In the genomic region with DNA sequence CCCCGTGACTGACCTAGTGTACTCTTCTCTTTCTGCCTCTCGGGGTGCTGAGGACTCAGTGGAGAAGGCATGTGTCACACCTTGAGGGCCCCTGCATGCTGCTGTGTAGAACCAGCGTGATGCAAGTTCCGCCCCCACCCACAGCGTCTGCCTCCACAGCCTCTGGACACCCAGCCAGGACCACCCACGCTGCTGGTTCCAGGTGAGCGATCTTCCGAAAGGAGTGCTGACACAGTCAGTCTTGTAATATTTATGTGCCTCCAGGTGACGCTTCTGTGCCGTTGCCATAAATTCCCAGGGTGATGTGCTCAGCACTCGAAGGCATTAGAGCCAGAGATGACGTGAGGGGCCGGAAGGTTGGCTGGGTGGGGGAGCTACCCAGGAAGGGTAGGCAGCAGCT, we compare ENCODE assay signal across 32 mouse cellular contexts.
DNase-seq lines count a peak whose midpoint lies in the region; ATAC-seq and TF ChIP-seq lines count a peak whose summit lies in the region.
"Had no signal": no experiment of that assay in that cellular context is flagged by ENCODE, and none has a peak within 500 bp of the region (broad histone marks: within the 10 kb centered on the region; RNA-seq: fewer than 3 reads in every experiment).

No protein-coding gene starts in this region.

- no peaks in the 10 kb centered on the region for H3K9me3 ChIP-seq in neural tube, embryonic 13.5 days
- H3K9me3 ChIP-seq in neural tube, embryonic 15.5 days (replicated peaks), result no peaks in the 10 kb centered on the region
- no peaks in the 10 kb centered on the region for H3K9me3 ChIP-seq in kidney, embryonic 14.5 days (ENCODE audit: control insufficient read depth, low read length)
- H3K9me3 ChIP-seq in forebrain, embryonic 16.5 days (ENCODE audit: control insufficient read depth, low read length), result no peaks in the 10 kb centered on the region
- H3K9me3 ChIP-seq in stomach, postnatal 0 days (ENCODE audit: control insufficient read depth, low read length), result no peaks in the 10 kb centered on the region
- H3K9me3 ChIP-seq: embryonic facial prominence, embryonic 13.5 days; forebrain, embryonic 13.5 days; hindbrain, embryonic 12.5 days; intestine, embryonic 15.5 days; liver, embryonic 12.5 days; megakaryocyte, embryonic 14.5 days; midbrain, embryonic 12.5 days; neural tube, embryonic 12.5 days had no signal

- no peak overlapping the region for H3K4me2 ChIP-seq in neural tube, embryonic 13.5 days
- no peak overlapping the region for H3K4me2 ChIP-seq in neural tube, embryonic 15.5 days
- no peak overlapping the region for H3K4me2 ChIP-seq in kidney, embryonic 14.5 days (replicated peaks; ENCODE audit: low read depth, low read length)
- H3K4me2 ChIP-seq in forebrain, embryonic 16.5 days (ENCODE audit: low read length), result no peak overlapping the region
- H3K4me2 ChIP-seq in stomach, postnatal 0 days (replicated peaks; ENCODE audit: low read depth), result no peak overlapping the region
- H3K4me2 ChIP-seq: embryonic facial prominence, embryonic 13.5 days; forebrain, embryonic 13.5 days; heart, embryonic 11.5 days; hindbrain, embryonic 12.5 days; intestine, embryonic 15.5 days; liver, embryonic 12.5 days; midbrain, embryonic 12.5 days; neural tube, embryonic 12.5 days had no signal

- intact Hi-C loops in left cerebral cortex, adult 2 months (cut with DNase I), result no loop called here

- H3K36me3 ChIP-seq in neural tube, embryonic 13.5 days, result peaks cover 35% of the 10 kb centered on the region
- H3K36me3 ChIP-seq in neural tube, embryonic 15.5 days, result peaks cover 13% of the 10 kb centered on the region
- H3K36me3 ChIP-seq in kidney, embryonic 14.5 days (ENCODE audit: control insufficient read depth, insufficient read depth, low read length), result peaks cover 5% of the 10 kb centered on the region; the same call in 1 of the 2 replicates
- no peaks in the 10 kb centered on the region for H3K36me3 ChIP-seq in forebrain, embryonic 16.5 days (ENCODE audit: control insufficient read depth, insufficient read depth)
- peaks cover 4% of the 10 kb centered on the region; the same call in 1 of the 2 replicates for H3K36me3 ChIP-seq in stomach, postnatal 0 days (ENCODE audit: control insufficient read depth, insufficient read depth, low read length)

- H3K4me1 ChIP-seq in neural tube, embryonic 13.5 days (replicated peaks), result peaks cover 37% of the 10 kb centered on the region
- peaks cover 22% of the 10 kb centered on the region for H3K4me1 ChIP-seq in neural tube, embryonic 15.5 days
- H3K4me1 ChIP-seq in kidney, embryonic 14.5 days (ENCODE audit: control insufficient read depth, insufficient read depth, low read length), result peaks cover 11% of the 10 kb centered on the region; the same call in 1 of the 2 replicates
- peaks cover 10% of the 10 kb centered on the region for H3K4me1 ChIP-seq in forebrain, embryonic 16.5 days (replicated peaks; ENCODE audit: control insufficient read depth, insufficient read depth, low read length)
- H3K4me1 ChIP-seq in stomach, postnatal 0 days (replicated peaks; ENCODE audit: control insufficient read depth, insufficient read depth), result no peaks in the 10 kb centered on the region
- H3K4me1 ChIP-seq: embryonic facial prominence, embryonic 13.5 days; intestine, embryonic 15.5 days; liver, embryonic 12.5 days; megakaryocyte, embryonic 14.5 days had no signal

- no peak for ATAC-seq in neural tube, embryonic 13.5 days (ENCODE audit: low read depth)
- ATAC-seq in neural tube, embryonic 15.5 days (ENCODE audit: low FRiP score), result no peak
- ATAC-seq in kidney, embryonic 14.5 days (ENCODE audit: low FRiP score, low TSS enrichment), result peak; percentile 66
- ATAC-seq in forebrain, embryonic 16.5 days, result no peak
- no peak for ATAC-seq in stomach, postnatal 0 days (ENCODE audit: low FRiP score, low TSS enrichment)
- ATAC-seq: forebrain, embryonic 13.5 days; hindbrain, postnatal 0 days; liver, embryonic 12.5 days; lung, postnatal 0 days; Patski had no signal

- no peak for TF ChIP-seq CTCF in left cerebral cortex, adult 2 months (IDR thresholded peaks at IDR 0.05)
- no peak for TF ChIP-seq CTCF in stomach, postnatal 0 days (IDR thresholded peaks at IDR 0.05; ENCODE audit: low read depth)

- no peak overlapping the region for H3K9ac ChIP-seq in neural tube, embryonic 13.5 days
- no peak overlapping the region for H3K9ac ChIP-seq in neural tube, embryonic 15.5 days (replicated peaks)
- no peak overlapping the region for H3K9ac ChIP-seq in kidney, embryonic 14.5 days (ENCODE audit: low read depth, low read length)
- no peak overlapping the region for H3K9ac ChIP-seq in forebrain, embryonic 16.5 days (replicated peaks; ENCODE audit: low read depth, low read length)
- H3K9ac ChIP-seq in stomach, postnatal 0 days (ENCODE audit: low read length), result no peak overlapping the region
- H3K9ac ChIP-seq: embryonic facial prominence, embryonic 13.5 days; forebrain, embryonic 13.5 days; hindbrain, embryonic 12.5 days; intestine, embryonic 15.5 days; liver, embryonic 12.5 days; midbrain, embryonic 12.5 days; neural tube, embryonic 12.5 days had no signal

- H3K27me3 ChIP-seq in neural tube, embryonic 13.5 days, result no peaks in the 10 kb centered on the region
- no peaks in the 10 kb centered on the region for H3K27me3 ChIP-seq in neural tube, embryonic 15.5 days (replicated peaks)
- no peaks in the 10 kb centered on the region for H3K27me3 ChIP-seq in kidney, embryonic 14.5 days (ENCODE audit: control insufficient read depth, insufficient read depth, low read length)
- no peaks in the 10 kb centered on the region for H3K27me3 ChIP-seq in forebrain, embryonic 16.5 days (replicated peaks; ENCODE audit: control insufficient read depth, insufficient read depth, low read length)
- H3K27me3 ChIP-seq in stomach, postnatal 0 days (ENCODE audit: control insufficient read depth, insufficient read depth, low read length), result no peaks in the 10 kb centered on the region
- H3K27me3 ChIP-seq: embryonic facial prominence, embryonic 13.5 days; forebrain, embryonic 13.5 days; hindbrain, embryonic 12.5 days; intestine, embryonic 15.5 days; liver, embryonic 12.5 days; midbrain, embryonic 12.5 days; neural tube, embryonic 12.5 days; Patski had no signal

- WGBS in neural tube, embryonic 13.5 days, result 59% methylated on average over 13 of the region's 13 CpGs
- WGBS in neural tube, embryonic 15.5 days, result 52% methylated on average over 13 of the region's 13 CpGs
- WGBS in kidney, embryonic 14.5 days, result 35% methylated on average over 13 of the region's 13 CpGs
- WGBS in forebrain, embryonic 16.5 days, result 82% methylated on average over 13 of the region's 13 CpGs
- 67% methylated on average over 13 of the region's 13 CpGs for WGBS in stomach, postnatal 0 days

- peak; percentile 62 for DNase-seq in kidney, postnatal 14 days
- no peak for DNase-seq in left cerebral cortex, adult 2 months (ENCODE audit: extremely low spot score in 1 of 2, low spot score in 2 of 2)
- no peak for DNase-seq in stomach, postnatal 0 days (ENCODE audit: low spot score)
- DNase-seq: adrenal gland, postnatal 10 days; cerebellum, adult 11-12 months; cerebellum, adult 9-11 months; gastrocnemius, postnatal 25 days; heart, adult 11 months; heart, postnatal 36 days; lung, adult 18-20 months; lung, postnatal 4 days; retina, postnatal 1 day; right cerebral cortex, postnatal 14 days; thymus, adult 2 months; thymus, postnatal 36 days had no signal

- no peak for TF ChIP-seq EP300 in stomach, postnatal 0 days (optimal IDR thresholded peaks at IDR 0.05)

- no peak overlapping the region for H3K4me3 ChIP-seq in neural tube, embryonic 13.5 days
- no peak overlapping the region for H3K4me3 ChIP-seq in neural tube, embryonic 15.5 days (replicated peaks)
- no peak overlapping the region for H3K4me3 ChIP-seq in kidney, embryonic 14.5 days (ENCODE audit: low read length)
- H3K4me3 ChIP-seq in left cerebral cortex, adult 2 months, result no peak overlapping the region
- H3K4me3 ChIP-seq in forebrain, embryonic 16.5 days (replicated peaks; ENCODE audit: low read length), result no peak overlapping the region
- no peak overlapping the region for H3K4me3 ChIP-seq in stomach, postnatal 0 days (ENCODE audit: low read depth, low read length)
- H3K4me3 ChIP-seq: embryonic facial prominence, embryonic 13.5 days; forebrain, embryonic 13.5 days; hindbrain, embryonic 12.5 days; intestine, embryonic 15.5 days; liver, embryonic 12.5 days; midbrain, embryonic 12.5 days; myocyte; neural tube, embryonic 12.5 days had no signal

- peak overlapping the region; percentile 42; the same call in 1 of the 2 replicates for H3K27ac ChIP-seq in neural tube, embryonic 13.5 days (replicated peaks)
- no peak overlapping the region for H3K27ac ChIP-seq in neural tube, embryonic 15.5 days (replicated peaks)
- H3K27ac ChIP-seq in kidney, embryonic 14.5 days (ENCODE audit: low read depth, low read length), result no peak overlapping the region
- H3K27ac ChIP-seq in left cerebral cortex, adult 2 months, result no peak overlapping the region
- H3K27ac ChIP-seq in forebrain, embryonic 16.5 days (ENCODE audit: low read length), result no peak overlapping the region
- H3K27ac ChIP-seq in stomach, postnatal 0 days (replicated peaks), result no peak overlapping the region
- H3K27ac ChIP-seq: embryonic facial prominence, embryonic 13.5 days; forebrain, embryonic 13.5 days; hindbrain, embryonic 12.5 days; hindbrain, postnatal 0 days; intestine, embryonic 15.5 days; liver, embryonic 12.5 days; midbrain, embryonic 12.5 days; neural tube, embryonic 12.5 days had no signal
